Mouse (Mus musculus) bone marrow macrophage, adult 2 months (primary cell): ENCODE data around the gene Krt1.

Source experiments
- CTCF ChIP-seq: IDR thresholded peaks from 2 replicates; pipeline ENCODE4 v1.5.1; 2012; ENCODE audit warnings: low read depth, mild to moderate bottlenecking, low read length, moderate library complexity
- POLR2A ChIP-seq: IDR thresholded peaks from 2 replicates; pipeline ENCODE4 v1.6.1; 2012; ENCODE audit warnings: mild to moderate bottlenecking, low read depth, low read length, borderline replicate concordance

DNA sequence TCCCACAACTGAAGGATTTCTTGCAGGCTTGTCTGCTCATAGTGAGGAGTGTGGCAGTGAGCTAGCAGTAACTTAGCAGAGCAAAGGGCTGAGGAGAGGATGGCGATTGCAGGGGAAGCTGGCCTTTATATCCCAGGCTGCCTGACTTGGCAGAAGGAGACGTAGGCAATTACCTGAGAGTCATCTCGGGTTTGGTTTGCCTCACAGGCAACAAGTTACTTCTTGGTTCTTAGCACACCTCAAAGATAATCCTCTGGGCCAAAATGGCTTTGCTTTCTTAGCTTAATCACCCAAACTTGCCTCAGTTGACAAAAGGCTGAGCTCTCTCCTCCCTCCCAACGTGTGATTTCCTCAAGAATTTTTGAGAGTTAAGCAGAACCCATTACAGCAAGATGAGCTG is 42.2 kb upstream of the Krt1 start, which contains the start of gene Krt76:
- TF ChIP-seq CTCF = no peak
- TF ChIP-seq POLR2A = no peak
